Mouse (Mus musculus) liver, embryonic 12.5 days (tissue): ENCODE data around the gene Gm5269. TPM values are rescaled to one million over a fixed set of nuclear protein-coding genes. Genes with fewer than 3 reads are reported as not detected.

Experiments used
- ATAC-seq: fragments of 200-750 bp; cut with Nextera tagmentation; 2 replicates; pipeline ENCODE4 v1.8.0; 2017; ENCODE audit warnings: moderate number of reproducible peaks, mild to moderate bottlenecking, moderate library complexity
- H3K27ac ChIP-seq: fragments of 300-500 bp; sonication (generic); 2 replicates; pipeline ENCODE4 v1.5.1; 2016; ENCODE audit warnings: mild to moderate bottlenecking
- H3K27me3 ChIP-seq: fragments of 300-500 bp; sonication (generic); replicated peaks from 2 replicates; pipeline ENCODE4 v1.6.1; 2016; ENCODE audit warnings: mild to moderate bottlenecking, moderate library complexity
- H3K36me3 ChIP-seq: fragments of 300-500 bp; sonication (generic); 2 replicates; pipeline ENCODE4 v1.6.1; 2016; ENCODE audit warnings: mild to moderate bottlenecking, moderate library complexity
- H3K4me1 ChIP-seq: fragments of 300-500 bp; sonication (generic); 2 replicates; pipeline ENCODE4 v1.6.1; 2016
- H3K4me2 ChIP-seq: fragments of 300-500 bp; sonication (generic); 2 replicates; pipeline ENCODE4 v1.6.1; 2016; ENCODE audit warnings: mild to moderate bottlenecking, moderate library complexity
- H3K4me3 ChIP-seq: fragments of 300-500 bp; sonication (generic); 2 replicates; pipeline ENCODE4 v1.5.1; 2016; ENCODE audit warnings: mild to moderate bottlenecking, moderate library complexity
- H3K9ac ChIP-seq: fragments of 300-500 bp; sonication (generic); 2 replicates; pipeline ENCODE4 v1.6.1; 2016; ENCODE audit warnings: mild to moderate bottlenecking, moderate library complexity
- H3K9me3 ChIP-seq: fragments of 300-500 bp; sonication (generic); replicated peaks from 2 replicates; pipeline ENCODE4 v1.6.1; 2016; ENCODE audit warnings: mild to moderate bottlenecking, moderate library complexity
- WGBS: fragments of 180-500 bp; shearing (Covaris S2); methylation state at CpG from one replicate; pipeline ENCODE4 v1.1.7; 2016; ENCODE audit not compliant: insufficient replicate concordance; 5-methylcytosine and 5-hydroxymethylcytosine counted together
- polyA plus RNA-seq: library from polyadenylated mRNA; unstranded; fragments of >200 nt; fragmentation: Nextera tagmentation; extraction: Ambion mirVana; gene quantifications from 2 replicates; pipeline ENCODE4 v1.2.1, GENCODE M21; 2016

Gene Gm5269
- polyA plus RNA-seq, 1 experiment from 2014 or later: not detected

DNA sequence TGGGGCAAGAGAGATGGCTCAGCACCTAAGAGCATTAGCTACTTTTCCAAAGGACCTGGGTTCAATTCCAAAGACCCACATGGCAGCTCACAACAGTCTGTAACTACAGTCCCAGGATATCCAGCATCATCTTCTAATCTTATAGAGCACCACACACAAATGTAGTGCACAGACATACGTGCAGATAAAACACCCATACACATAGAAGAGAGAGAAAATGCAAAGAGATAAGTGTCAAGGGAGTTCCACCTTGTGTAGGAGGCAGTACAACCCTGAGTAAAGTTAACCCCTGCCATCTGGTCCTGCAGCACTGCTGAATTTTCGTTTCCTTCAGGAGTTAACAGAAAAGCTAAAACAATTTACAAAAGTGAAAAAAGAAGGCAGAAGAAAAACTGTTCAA, 14.4 kb downstream of the Gm5269 start:
- ATAC-seq: peak; percentile 91
- Histone ChIP-seq H3K36me3 (no peaks in the 10 kb centered on the region), H3K27ac (peak overlapping the region; percentile 51; the same call in 1 of the 2 replicates), H3K4me1 (peaks cover 45% of the 10 kb centered on the region), H3K27me3 (no peaks in the 10 kb centered on the region), H3K4me2 (peak overlapping the region; percentile 14; the same call in 1 of the 2 replicates), H3K9ac (no peak overlapping the region), H3K4me3 (no peak overlapping the region), H3K9me3 (no peaks in the 10 kb centered on the region)
- WGBS: 30% methylated on average over 2 of the region's 2 CpGs

DNA sequence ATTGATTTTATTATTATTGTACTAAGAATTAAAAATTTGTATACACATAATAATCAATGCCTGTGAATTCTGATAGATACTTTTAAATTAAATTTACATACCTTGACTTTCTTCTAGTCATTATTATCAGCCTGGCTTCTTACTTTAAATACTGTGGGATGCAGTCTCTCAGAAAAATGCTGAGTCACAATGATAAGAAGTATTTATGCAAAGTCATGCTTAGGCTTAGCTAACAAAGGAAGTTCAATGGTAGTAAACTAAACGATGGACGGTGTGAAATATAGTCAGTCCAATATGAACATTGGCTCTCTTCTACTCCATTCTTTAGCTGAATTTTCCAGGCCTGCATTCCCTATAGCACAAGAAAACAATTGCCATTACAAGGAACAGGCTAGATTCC, 16.8 kb downstream of the Gm5269 start:
- WGBS: 23% methylated on average over 2 of the region's 2 CpGs
- ATAC-seq: peak; percentile 80
- Histone ChIP-seq H3K9ac (no peak overlapping the region), H3K9me3 (no peaks in the 10 kb centered on the region), H3K4me2 (peak overlapping the region; percentile 32), H3K36me3 (no peaks in the 10 kb centered on the region), H3K27ac (peak overlapping the region; percentile 82), H3K4me3 (no peak overlapping the region), H3K27me3 (no peaks in the 10 kb centered on the region), H3K4me1 (peaks cover 49% of the 10 kb centered on the region)

DNA sequence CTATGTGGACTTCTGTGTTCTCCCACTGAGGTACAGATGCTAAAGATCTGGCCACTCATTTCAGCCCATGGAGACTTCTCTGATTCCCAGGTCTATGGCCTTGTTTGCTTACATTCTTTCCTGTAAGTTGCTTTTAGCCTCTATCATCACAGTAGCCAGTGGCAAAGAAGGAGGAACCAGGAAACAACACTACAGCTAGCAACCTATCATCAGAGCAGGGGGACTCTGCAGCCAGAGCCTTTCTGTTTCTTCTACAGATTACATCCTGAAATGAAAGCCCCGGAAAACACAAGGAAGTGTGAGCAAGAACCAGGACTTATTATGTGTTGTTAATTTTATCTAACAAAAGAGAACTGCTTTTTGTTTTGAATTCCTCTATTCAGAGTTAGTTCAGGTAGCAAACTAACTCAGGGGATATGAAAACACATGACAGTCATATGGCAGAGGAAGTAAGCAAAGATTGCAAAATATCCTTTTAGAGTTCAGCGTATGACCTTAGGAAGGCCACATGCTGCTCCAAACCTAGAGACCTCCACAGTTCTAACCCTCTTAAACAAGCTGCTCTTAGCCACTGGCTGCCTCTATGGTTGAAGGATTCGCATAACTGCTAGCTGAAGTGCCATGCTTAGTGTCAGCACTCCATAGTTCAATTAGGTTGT, 21.5 kb downstream of the Gm5269 start:
- Histone ChIP-seq H3K9me3 (no peaks in the 10 kb centered on the region), H3K27me3 (no peaks in the 10 kb centered on the region), H3K9ac (no peak overlapping the region), H3K4me2 (no peak overlapping the region), H3K36me3 (no peaks in the 10 kb centered on the region), H3K27ac (peak overlapping the region; percentile 45; the same call in 1 of the 2 replicates), H3K4me3 (no peak overlapping the region), H3K4me1 (peaks cover 23% of the 10 kb centered on the region)
- no peak for ATAC-seq
- 56% methylated on average over 3 of the region's 3 CpGs for WGBS

DNA sequence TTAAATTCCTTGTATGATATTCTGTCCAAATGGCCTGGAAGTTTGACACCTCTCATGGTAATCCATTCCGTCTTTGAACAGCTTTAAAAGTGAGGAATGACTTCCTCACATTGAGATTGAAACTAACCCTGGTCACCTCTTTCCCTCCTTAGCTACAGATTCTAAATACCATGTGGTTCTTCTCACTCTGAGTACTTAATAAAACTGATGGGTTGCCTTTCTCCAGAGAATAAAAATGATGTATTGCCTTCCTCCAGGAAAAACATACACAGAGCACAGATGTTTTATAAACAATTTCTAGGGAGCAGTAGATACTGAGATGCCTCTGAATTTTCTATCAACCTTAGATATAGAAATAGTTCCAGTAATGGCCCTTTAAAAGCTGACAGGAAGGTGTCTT, 22.0 kb downstream of the Gm5269 start:
- WGBS: 70% methylated on average over 1 of the region's 1 CpGs
- no peak overlapping the region for H3K4me2 ChIP-seq
- H3K36me3 ChIP-seq: no peaks in the 10 kb centered on the region
- peak overlapping the region; percentile 37; the same call in 1 of the 2 replicates for H3K27ac ChIP-seq
- H3K9me3 ChIP-seq: 0 out of 2 replicates have a peak, but pooled peaks cover 2% of the 10 kb centered on the region
- H3K4me1 ChIP-seq: peaks cover 19% of the 10 kb centered on the region
- no peaks in the 10 kb centered on the region for H3K27me3 ChIP-seq
- H3K9ac ChIP-seq: no peak overlapping the region
- H3K4me3 ChIP-seq: no peak overlapping the region
- no peak for ATAC-seq

DNA sequence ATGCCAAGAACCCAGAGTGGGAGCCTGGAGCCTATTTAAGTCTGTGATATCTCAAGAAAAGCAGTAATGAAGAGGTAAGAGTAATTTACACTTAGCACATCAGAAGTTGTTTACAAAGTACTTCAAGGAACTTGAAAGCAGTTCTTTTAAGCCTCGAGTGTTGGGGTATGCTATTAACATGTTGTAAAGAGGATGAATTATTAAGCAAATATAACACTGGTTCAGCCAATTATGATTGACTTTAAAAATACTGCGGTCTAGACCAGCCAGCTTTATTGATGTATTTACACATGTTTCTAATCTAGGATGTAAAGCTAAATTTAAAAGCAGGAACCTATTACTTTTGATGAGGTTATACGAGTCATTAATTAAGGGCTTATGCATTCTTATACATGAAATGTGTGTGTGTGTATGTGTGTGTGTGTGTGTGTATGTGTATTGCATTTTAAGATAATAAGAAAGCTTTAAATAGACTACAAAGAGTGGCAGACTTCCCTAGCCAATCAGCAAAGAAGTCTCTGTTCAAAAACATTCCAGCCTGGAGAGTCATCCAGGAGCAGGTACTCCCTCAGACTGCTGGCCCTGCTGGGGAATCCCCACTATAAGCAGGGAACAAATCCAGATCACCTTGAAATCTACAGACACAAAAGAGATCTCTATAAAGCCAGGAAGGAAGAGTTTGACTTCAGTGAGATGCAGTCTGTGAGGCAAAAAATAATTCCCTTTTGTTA, 23.6 kb downstream of the Gm5269 start:
- Histone ChIP-seq H3K27me3 (no peaks in the 10 kb centered on the region), H3K36me3 (no peaks in the 10 kb centered on the region), H3K4me1 (peaks cover 10% of the 10 kb centered on the region), H3K4me3 (no peak overlapping the region), H3K4me2 (no peak overlapping the region), H3K9ac (no peak overlapping the region), H3K27ac (no peak overlapping the region), H3K9me3 (0 out of 2 replicates have a peak, but pooled peaks cover 4% of the 10 kb centered on the region)
- no peak for ATAC-seq
- WGBS: 54% methylated on average over 3 of the region's 3 CpGs

DNA sequence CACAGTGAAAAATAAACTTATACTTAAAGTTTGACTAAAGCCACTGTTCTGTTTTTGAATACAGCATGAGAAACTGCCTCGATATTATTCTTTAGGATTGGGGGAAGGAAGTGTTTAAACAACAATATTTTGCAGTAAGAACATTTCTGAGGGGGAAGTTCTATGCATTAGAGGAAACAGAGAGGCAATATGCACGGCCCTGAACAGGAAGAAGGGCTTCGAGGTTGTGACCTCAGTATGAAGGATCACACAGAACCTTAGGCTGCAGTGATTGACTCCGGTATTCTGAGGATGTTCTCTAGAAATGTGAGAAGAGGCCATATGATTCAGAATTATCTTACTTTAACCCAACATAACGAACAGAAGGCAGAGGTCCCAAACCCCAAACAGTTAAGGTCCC, 24.3 kb downstream of the Gm5269 start:
- ATAC-seq: no peak
- Histone ChIP-seq H3K27ac (no peak overlapping the region), H3K27me3 (no peaks in the 10 kb centered on the region), H3K4me1 (peaks cover 5% of the 10 kb centered on the region; the same call in 1 of the 2 replicates), H3K4me2 (no peak overlapping the region), H3K9me3 (0 out of 2 replicates have a peak, but pooled peaks cover 4% of the 10 kb centered on the region), H3K4me3 (no peak overlapping the region), H3K9ac (no peak overlapping the region), H3K36me3 (no peaks in the 10 kb centered on the region)
- WGBS: 24% methylated on average over 5 of the region's 5 CpGs

DNA sequence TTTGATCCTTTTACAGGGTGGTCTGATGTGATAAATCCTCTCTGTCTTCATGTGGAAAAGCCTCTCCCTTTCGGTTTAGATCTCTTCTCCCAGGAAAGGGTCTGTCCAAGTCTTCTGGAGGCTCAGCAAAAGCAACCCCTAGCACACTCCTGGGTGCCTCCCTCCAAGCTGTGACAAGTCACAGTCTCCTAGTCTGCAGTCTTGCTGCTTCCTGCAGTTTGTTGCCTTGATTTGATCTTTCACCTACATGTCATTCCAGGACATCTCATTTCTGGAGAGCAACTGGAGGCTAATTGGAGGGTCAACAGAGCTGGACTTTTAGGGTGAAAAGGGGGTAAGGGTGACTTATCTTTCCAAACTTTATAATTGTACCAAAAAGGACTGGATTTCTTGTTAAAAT, 24.8 kb downstream of the Gm5269 start:
- no peak overlapping the region for H3K9ac ChIP-seq
- no peaks in the 10 kb centered on the region for H3K36me3 ChIP-seq
- no peaks in the 10 kb centered on the region for H3K27me3 ChIP-seq
- H3K9me3 ChIP-seq: 0 out of 2 replicates have a peak, but pooled peaks cover 4% of the 10 kb centered on the region
- H3K4me2 ChIP-seq: no peak overlapping the region
- no peak overlapping the region for H3K4me3 ChIP-seq
- H3K4me1 ChIP-seq: peaks cover 8% of the 10 kb centered on the region
- 0 out of 2 replicates have a peak overlapping the region, but pooled peaks have one; percentile 3 for H3K27ac ChIP-seq
- ATAC-seq: no peak
- 34% methylated on average over 1 of the region's 1 CpGs for WGBS

DNA sequence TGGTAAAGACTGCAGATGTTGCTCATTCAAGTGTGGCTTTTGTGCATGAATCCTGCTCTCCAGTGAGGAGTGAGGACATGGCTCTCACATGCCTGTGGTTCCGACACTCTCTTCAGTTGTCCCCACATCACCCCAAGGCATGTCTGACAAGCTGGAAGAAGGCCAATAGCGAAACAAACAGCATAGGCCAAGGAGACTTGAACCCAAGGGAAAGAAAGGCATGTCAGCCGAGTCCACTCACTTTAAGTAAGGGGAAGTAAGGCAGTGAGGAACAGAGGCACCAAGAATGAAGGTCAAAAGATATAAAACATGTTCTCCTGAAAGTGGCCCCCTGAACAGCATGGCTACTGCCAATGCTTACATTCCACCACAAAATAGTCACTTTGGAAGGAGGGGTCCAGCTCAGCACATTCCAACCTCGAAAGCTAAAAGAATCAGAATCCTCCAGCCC, 25.5 kb downstream of the Gm5269 start:
- 66% methylated on average over 4 of the region's 4 CpGs for WGBS
- ATAC-seq: no peak
- Histone ChIP-seq H3K27ac (no peak overlapping the region), H3K4me2 (no peak overlapping the region), H3K4me1 (peaks cover 14% of the 10 kb centered on the region), H3K27me3 (no peaks in the 10 kb centered on the region), H3K4me3 (no peak overlapping the region), H3K9me3 (0 out of 2 replicates have a peak, but pooled peaks cover 4% of the 10 kb centered on the region), H3K9ac (no peak overlapping the region), H3K36me3 (no peaks in the 10 kb centered on the region)

DNA sequence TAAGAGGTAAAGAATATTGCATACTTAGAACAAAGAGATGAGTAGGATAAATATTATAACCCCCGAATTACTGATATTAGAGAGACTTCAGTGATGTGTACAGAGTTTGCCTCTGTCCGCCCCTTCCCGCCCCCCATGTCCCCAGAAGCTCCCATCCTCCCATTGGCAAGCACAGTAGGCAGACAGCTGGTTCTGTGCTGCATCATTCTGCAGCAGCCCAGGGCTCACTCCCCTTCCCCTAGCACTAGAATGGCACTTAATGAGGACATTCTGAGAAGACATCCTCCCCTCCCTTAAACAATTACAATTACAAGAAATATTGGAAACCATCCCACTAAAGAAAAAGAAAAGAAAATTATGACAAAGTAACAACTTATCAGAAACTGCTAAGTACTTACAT, 26.4 kb downstream of the Gm5269 start:
- 73% methylated on average over 3 of the region's 3 CpGs for WGBS
- Histone ChIP-seq H3K36me3 (no peaks in the 10 kb centered on the region), H3K4me2 (no peak overlapping the region), H3K4me1 (peaks cover 10% of the 10 kb centered on the region), H3K9me3 (0 out of 2 replicates have a peak, but pooled peaks cover 4% of the 10 kb centered on the region), H3K27me3 (no peaks in the 10 kb centered on the region), H3K4me3 (no peak overlapping the region), H3K9ac (no peak overlapping the region), H3K27ac (no peak overlapping the region)
- ATAC-seq: no peak

DNA sequence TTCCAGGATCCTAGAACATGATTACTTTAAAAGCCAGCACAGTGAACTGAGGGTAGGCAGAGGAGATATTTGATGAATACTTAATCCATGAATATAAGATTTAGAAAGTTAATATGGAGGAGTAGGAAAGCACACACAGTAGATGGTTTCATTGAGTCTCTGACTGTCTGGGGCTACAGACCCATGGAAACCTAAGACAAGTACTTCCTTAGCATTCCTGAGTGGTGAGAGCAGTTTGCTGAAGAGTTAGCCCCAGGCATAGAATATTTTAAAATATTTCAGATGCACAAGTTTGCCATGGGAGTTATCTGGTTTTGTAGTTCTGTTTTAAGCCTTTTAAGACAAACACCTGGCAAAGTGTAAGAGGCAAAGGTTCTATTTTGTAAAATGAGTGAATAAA, 28.9 kb downstream of the Gm5269 start:
- H3K27ac ChIP-seq: no peak overlapping the region
- H3K4me1 ChIP-seq: peaks cover 9% of the 10 kb centered on the region
- H3K4me2 ChIP-seq: no peak overlapping the region
- 0 out of 2 replicates have a peak, but pooled peaks cover 4% of the 10 kb centered on the region for H3K9me3 ChIP-seq
- H3K36me3 ChIP-seq: no peaks in the 10 kb centered on the region
- no peaks in the 10 kb centered on the region for H3K27me3 ChIP-seq
- H3K4me3 ChIP-seq: no peak overlapping the region
- H3K9ac ChIP-seq: no peak overlapping the region
- ATAC-seq: no peak

DNA sequence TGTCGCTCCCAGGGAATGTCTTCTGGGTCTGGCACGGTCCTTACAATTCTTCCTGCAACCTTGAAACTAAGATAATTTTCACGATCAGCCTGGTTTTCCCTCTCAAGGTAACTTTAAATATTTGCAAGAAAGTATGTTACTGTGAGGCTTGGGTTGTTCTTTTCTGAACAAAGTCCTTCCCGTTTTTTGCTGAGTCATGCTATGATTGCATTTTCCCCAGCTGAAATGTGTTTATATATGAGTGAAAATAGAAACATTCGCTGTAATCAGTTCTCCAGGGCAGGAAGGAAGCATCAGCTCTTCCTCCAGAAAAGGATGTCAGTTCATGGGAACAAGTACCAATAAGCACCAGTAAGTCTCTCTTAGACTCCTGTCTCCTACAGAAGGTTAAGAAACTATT, 29.7 kb downstream of the Gm5269 start:
- Histone ChIP-seq H3K27me3 (no peaks in the 10 kb centered on the region), H3K9me3 (0 out of 2 replicates have a peak, but pooled peaks cover 4% of the 10 kb centered on the region), H3K4me2 (0 out of 2 replicates have a peak overlapping the region, but pooled peaks have one; percentile 0), H3K9ac (no peak overlapping the region), H3K4me1 (peaks cover 9% of the 10 kb centered on the region), H3K27ac (no peak overlapping the region; the same call in 1 of the 2 replicates), H3K36me3 (no peaks in the 10 kb centered on the region), H3K4me3 (no peak overlapping the region)
- WGBS: 28% methylated on average over 5 of the region's 5 CpGs
- ATAC-seq: peak; percentile 60; the same call in 1 of the 2 replicates

DNA sequence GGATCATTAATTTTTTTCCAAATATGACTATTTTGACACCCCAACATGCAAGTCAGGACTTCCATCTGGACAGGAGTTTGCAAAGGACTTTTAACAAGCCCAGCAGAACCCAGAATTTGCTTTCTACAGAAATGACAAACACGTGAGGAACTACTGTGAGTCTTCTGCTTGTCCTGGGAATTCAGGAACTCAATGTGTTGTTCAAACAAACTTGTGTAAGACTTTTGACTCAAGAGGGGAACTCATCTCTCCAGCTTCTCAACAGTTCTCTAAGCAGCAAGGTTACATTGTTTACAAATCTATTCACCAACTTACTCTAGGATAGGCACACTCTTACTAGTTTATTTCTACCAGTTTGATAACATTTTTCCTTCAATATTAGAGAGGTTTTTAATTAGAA, 32.0 kb downstream of the Gm5269 start:
- 45% methylated on average over 1 of the region's 1 CpGs for WGBS
- H3K4me2 ChIP-seq: no peak overlapping the region
- H3K27me3 ChIP-seq: no peaks in the 10 kb centered on the region
- no peak overlapping the region for H3K27ac ChIP-seq
- no peak for ATAC-seq
- H3K4me3 ChIP-seq: no peak overlapping the region
- H3K9me3 ChIP-seq: 0 out of 2 replicates have a peak, but pooled peaks cover 2% of the 10 kb centered on the region
- H3K9ac ChIP-seq: no peak overlapping the region
- H3K36me3 ChIP-seq: no peaks in the 10 kb centered on the region
- H3K4me1 ChIP-seq: peaks cover 9% of the 10 kb centered on the region
